Mouse (Mus musculus) embryonic facial prominence, embryonic 11.5 days (tissue): ENCODE results near the gene Zmiz1. TPM values are rescaled to one million over a fixed set of nuclear protein-coding genes. Genes with fewer than 3 reads are reported as not detected.

Experiments used
- ATAC-seq: fragments of 200-750 bp; cut with Nextera tagmentation; replicated peaks from 2 replicates; pipeline ENCODE4 v1.8.0; 2017; ENCODE audit warnings: low read depth; ENCODE audit not compliant: insufficient number of reproducible peaks, low FRiP score, low TSS enrichment
- DNase-seq: peaks from one replicate; pipeline ENCODE4 v3.0.0-alpha.2; 2015; ENCODE audit warnings: low spot score
- H3K27ac ChIP-seq: fragments of 300-500 bp; sonication (generic); replicated peaks from 2 replicates; pipeline ENCODE4 v1.5.1; 2014; ENCODE audit warnings: mild to moderate bottlenecking, low read depth, low read length, control low read depth
- H3K27me3 ChIP-seq: fragments of 300-500 bp; sonication (generic); 2 replicates; pipeline ENCODE4 v1.6.1; 2014; ENCODE audit warnings: mild to moderate bottlenecking, low read length, moderate library complexity, mixed read lengths; ENCODE audit not compliant: control insufficient read depth, insufficient read depth
- H3K36me3 ChIP-seq: fragments of 300-500 bp; sonication (generic); replicated peaks from 2 replicates; pipeline ENCODE4 v1.6.1; 2014; ENCODE audit warnings: low read depth, mild to moderate bottlenecking, low read length, moderate library complexity, mixed read lengths; ENCODE audit not compliant: control insufficient read depth, insufficient read depth
- H3K4me1 ChIP-seq: fragments of 300-500 bp; sonication (generic); 2 replicates; pipeline ENCODE4 v1.6.1; 2014; ENCODE audit warnings: low read length, mixed read lengths; ENCODE audit not compliant: control insufficient read depth, insufficient read depth
- H3K4me2 ChIP-seq: fragments of 300-500 bp; sonication (generic); 2 replicates; pipeline ENCODE4 v1.6.1; 2014; ENCODE audit warnings: low read depth, mild to moderate bottlenecking, control low read depth, low read length, moderate library complexity
- H3K4me3 ChIP-seq: fragments of 300-500 bp; sonication (generic); 2 replicates; pipeline ENCODE4 v1.5.1; 2014; ENCODE audit warnings: low read depth, low read length, control low read depth
- H3K9ac ChIP-seq: fragments of 300-500 bp; sonication (generic); replicated peaks from 2 replicates; pipeline ENCODE4 v1.6.1; 2014; ENCODE audit warnings: mild to moderate bottlenecking, control low read depth, low read length
- H3K9me3 ChIP-seq: fragments of 300-500 bp; sonication (generic); replicated peaks from 2 replicates; pipeline ENCODE4 v1.6.1; 2016; ENCODE audit warnings: mild to moderate bottlenecking, low read length, inconsistent platforms, mixed read lengths; ENCODE audit not compliant: control insufficient read depth
- WGBS: fragments of 180-500 bp; shearing (Covaris S2); extraction: QIAGEN DNeasy Blood & Tissue Kit; methylation state at CpG from one replicate; pipeline ENCODE4 v1.1.7; 2014; 5-methylcytosine and 5-hydroxymethylcytosine counted together
- polyA plus RNA-seq: library from polyadenylated mRNA; unstranded; fragments of >200 nt; fragmentation: Nextera tagmentation; extraction: Ambion mirVana; gene quantifications from 2 replicates; pipeline ENCODE4 v1.2.1, GENCODE M21; 2014

Gene Zmiz1
- polyA plus RNA-seq, 1 experiment from 2014 or later, result 27.7 TPM

- 87% methylated on average over 1 of the region's 1 CpGs for WGBS
Measured at GRCm38 (mm10) chr14:25422946-25423345, 36.0 kb upstream of the Zmiz1 start.

GRCm38 (mm10) chr14:25423721-25424443 lies 35.1 kb upstream of the Zmiz1 start:
- Histone ChIP-seq H3K4me1 (peaks cover 3% of the 10 kb centered on the region; the same call in 1 of the 2 replicates), H3K36me3 (no peaks in the 10 kb centered on the region), H3K27me3 (no peaks in the 10 kb centered on the region), H3K4me3 (no peak overlapping the region), H3K4me2 (no peak overlapping the region), H3K9ac (no peak overlapping the region), H3K27ac (no peak overlapping the region), H3K9me3 (no peaks in the 10 kb centered on the region)
- ATAC-seq, result no peak
- 69% methylated on average over 7 of the region's 7 CpGs for WGBS
- no peak for DNase-seq

More at GRCm38 (mm10) chr14:25422946-25423345, 36.0 kb upstream of the Zmiz1 start:
- no peaks in the 10 kb centered on the region for H3K36me3 ChIP-seq
- no peak for ATAC-seq
- H3K27ac ChIP-seq, result no peak overlapping the region
- no peak overlapping the region for H3K4me3 ChIP-seq
- no peaks in the 10 kb centered on the region for H3K9me3 ChIP-seq
- H3K4me1 ChIP-seq, result peaks cover 3% of the 10 kb centered on the region; the same call in 1 of the 2 replicates
- no peak overlapping the region for H3K4me2 ChIP-seq
- no peaks in the 10 kb centered on the region for H3K27me3 ChIP-seq
- no peak for DNase-seq
- H3K9ac ChIP-seq, result no peak overlapping the region

GRCm38 (mm10) chr14:25438255-25438654 lies 20.7 kb upstream of the Zmiz1 start:
- Histone ChIP-seq H3K27ac (no peak overlapping the region), H3K27me3 (no peaks in the 10 kb centered on the region), H3K4me2 (no peak overlapping the region), H3K9me3 (no peaks in the 10 kb centered on the region), H3K4me1 (no peaks in the 10 kb centered on the region), H3K9ac (no peak overlapping the region; the same call in 1 of the 2 replicates), H3K4me3 (no peak overlapping the region), H3K36me3 (no peaks in the 10 kb centered on the region)
- ATAC-seq (no peak), DNase-seq (no peak)

- WGBS, result 29% methylated on average over 1 of the region's 1 CpGs
- no peak overlapping the region for H3K9ac ChIP-seq
- H3K36me3 ChIP-seq, result no peaks in the 10 kb centered on the region
Measured at GRCm38 (mm10) chr14:25440116-25440515, 18.9 kb upstream of the Zmiz1 start.

GRCm38 (mm10) chr14:25440777-25441176 lies 18.2 kb upstream of the Zmiz1 start:
- no peak overlapping the region for H3K9ac ChIP-seq
- no peak for DNase-seq
- ATAC-seq, result no peak
- no peak overlapping the region for H3K27ac ChIP-seq
- no peak overlapping the region for H3K4me2 ChIP-seq
- no peaks in the 10 kb centered on the region for H3K36me3 ChIP-seq
- H3K4me3 ChIP-seq, result no peak overlapping the region
- no peaks in the 10 kb centered on the region for H3K27me3 ChIP-seq
- H3K4me1 ChIP-seq, result no peaks in the 10 kb centered on the region
- 60% methylated on average over 3 of the region's 3 CpGs for WGBS
- H3K9me3 ChIP-seq, result no peaks in the 10 kb centered on the region

More at GRCm38 (mm10) chr14:25440116-25440515, 18.9 kb upstream of the Zmiz1 start:
- no peaks in the 10 kb centered on the region for H3K9me3 ChIP-seq
- no peaks in the 10 kb centered on the region for H3K4me1 ChIP-seq
- ATAC-seq, result no peak
- no peak overlapping the region for H3K4me3 ChIP-seq
- no peak overlapping the region for H3K27ac ChIP-seq
- H3K27me3 ChIP-seq, result no peaks in the 10 kb centered on the region
- no peak for DNase-seq
- no peak overlapping the region for H3K4me2 ChIP-seq

- DNase-seq (no peak), ATAC-seq (no peak)
- Histone ChIP-seq H3K9ac (no peak overlapping the region), H3K4me1 (no peaks in the 10 kb centered on the region), H3K9me3 (no peaks in the 10 kb centered on the region), H3K4me2 (no peak overlapping the region), H3K36me3 (no peaks in the 10 kb centered on the region), H3K27me3 (no peaks in the 10 kb centered on the region), H3K27ac (no peak overlapping the region), H3K4me3 (no peak overlapping the region)
- 72% methylated on average over 5 of the region's 5 CpGs for WGBS
Measured at GRCm38 (mm10) chr14:25441469-25441868, 17.5 kb upstream of the Zmiz1 start.

GRCm38 (mm10) chr14:25442676-25443075 lies 16.3 kb upstream of the Zmiz1 start:
- H3K9ac ChIP-seq, result no peak overlapping the region
- ATAC-seq (no peak), DNase-seq (no peak)
- 21% methylated on average over 2 of the region's 2 CpGs for WGBS
- H3K4me3 ChIP-seq, result no peak overlapping the region
- no peaks in the 10 kb centered on the region for H3K9me3 ChIP-seq
- H3K4me1 ChIP-seq, result no peaks in the 10 kb centered on the region
- no peaks in the 10 kb centered on the region for H3K27me3 ChIP-seq
- H3K27ac ChIP-seq, result no peak overlapping the region
- no peak overlapping the region for H3K4me2 ChIP-seq
- H3K36me3 ChIP-seq, result no peaks in the 10 kb centered on the region

GRCm38 (mm10) chr14:25447136-25447775 lies 11.7 kb upstream of the Zmiz1 start:
- DNase-seq, result no peak
- Histone ChIP-seq H3K9ac (no peak overlapping the region), H3K27ac (no peak overlapping the region), H3K4me3 (no peak overlapping the region), H3K4me1 (no peaks in the 10 kb centered on the region), H3K36me3 (no peaks in the 10 kb centered on the region), H3K9me3 (no peaks in the 10 kb centered on the region), H3K27me3 (no peaks in the 10 kb centered on the region), H3K4me2 (no peak overlapping the region)
- WGBS, result 78% methylated on average over 6 of the region's 6 CpGs
- ATAC-seq, result no peak
